Mouse (Mus musculus) small intestine, adult 2 months (tissue): ENCODE results near the gene Pcsk6.

Experiments used
- CTCF ChIP-seq: fragments of 200-500 bp; IDR thresholded peaks from 2 replicates; pipeline ENCODE4 v1.5.1; 2012; ENCODE audit warnings: low read depth, mild to moderate bottlenecking, control low read depth, inconsistent platforms, low read length, moderate library complexity, mixed read lengths; ENCODE audit not compliant: insufficient replicate concordance, insufficient read length; ENCODE audit errors: extremely low read depth
- POLR2A ChIP-seq: fragments of 200-500 bp; IDR thresholded peaks from 2 replicates; pipeline ENCODE4 v1.6.1; 2012; ENCODE audit warnings: low read depth, mild to moderate bottlenecking, control low read depth, inconsistent platforms, low read length, moderate library complexity

DNA sequence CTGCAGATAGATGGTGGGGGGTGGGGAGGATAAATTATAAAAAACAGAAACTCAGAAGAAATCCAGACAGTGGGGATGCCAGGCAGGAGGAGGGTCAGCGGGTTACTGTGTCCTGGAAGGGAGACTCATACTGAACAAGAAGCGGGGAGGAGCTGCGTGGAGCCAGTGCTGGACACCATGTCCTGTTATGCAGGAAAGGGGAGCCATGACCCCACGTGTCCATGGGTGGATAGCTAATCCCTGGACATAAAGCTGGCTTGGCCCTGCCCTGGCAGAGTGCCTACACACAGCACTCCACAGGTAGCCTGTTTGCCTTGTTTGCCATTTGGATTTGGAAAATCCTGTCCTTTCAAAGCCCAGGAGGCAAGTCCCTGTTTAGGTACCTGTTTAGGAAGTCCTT, 186.4 kb downstream of the Pcsk6 start:
- TF ChIP-seq POLR2A (no peak), CTCF (no peak)
